Mouse (Mus musculus): ENCODE data around the gene Duxbl3. TPM values are rescaled to one million over a fixed set of nuclear protein-coding genes. Genes with fewer than 3 reads are reported as not detected.

The Duxbl3 gene
- polyA plus RNA-seq, 1 experiment from 2014 or later = 0.20 TPM

DNA sequence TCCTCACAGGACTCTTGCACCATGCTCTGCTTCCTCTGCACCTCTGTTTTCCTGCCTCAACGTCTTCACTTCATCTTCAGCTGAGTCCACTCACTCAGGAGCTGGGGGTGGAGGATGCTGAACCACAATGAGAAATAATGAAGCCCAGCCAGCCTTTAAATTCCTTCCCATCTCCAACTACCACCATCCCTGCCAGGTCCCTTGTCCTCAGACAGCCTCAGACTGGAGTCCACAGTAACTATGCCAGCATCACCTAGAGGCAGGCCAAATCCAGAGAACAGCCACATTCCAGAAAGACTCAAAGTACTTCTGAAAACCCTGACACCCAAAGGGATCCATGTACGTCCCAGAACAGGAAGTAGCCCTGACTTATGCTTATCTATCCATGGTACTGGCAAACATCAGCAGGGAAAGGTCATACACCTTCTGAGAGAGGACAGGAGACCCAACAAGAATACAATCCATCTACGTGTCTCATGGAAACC lies 58.5 kb downstream of the Duxbl3 start:
- H3K27ac ChIP-seq = no peak overlapping the region
- no peak overlapping the region for H3K4me3 ChIP-seq
- WGBS = 38% methylated on average over 3 of the region's 3 CpGs
- no peak overlapping the region for H3K4me2 ChIP-seq
- no peak for ATAC-seq (replicated peaks; ENCODE audit: insufficient number of reproducible peaks, insufficient read depth, low FRiP score, low read depth)
- no peaks in the 10 kb centered on the region for H3K4me1 ChIP-seq (replicated peaks)
- no peak overlapping the region for H3K9ac ChIP-seq
- H3K27me3 ChIP-seq = no peaks in the 10 kb centered on the region
- H3K9me3 ChIP-seq (replicated peaks) = no peaks in the 10 kb centered on the region
- H3K36me3 ChIP-seq = no peaks in the 10 kb centered on the region

Other genes starting within 250 kb of the Duxbl3 start
- 17.0 and 23.9 TPM in 2 replicates for gene Gm9780, start 215.3 kb upstream of the Duxbl3 start, polyA plus RNA-seq (2015; fragmentation: Nextera tagmentation; extraction: Ambion mirVana)
- 15.8 and 21.7 TPM in 2 replicates for gene Tmem254c, start 190.6 kb upstream of the Duxbl3 start, polyA plus RNA-seq (2015; fragmentation: Nextera tagmentation; extraction: Ambion mirVana)
- gene Cphx2, start 176.4 kb upstream of the Duxbl3 start, polyA plus RNA-seq (2015; fragmentation: Nextera tagmentation; extraction: Ambion mirVana) = not detected in 2 replicates
- gene Cphx3, start 175.7 kb upstream of the Duxbl3 start, polyA plus RNA-seq (2015; fragmentation: Nextera tagmentation; extraction: Ambion mirVana) = not detected in 2 replicates
- gene Duxbl2, start 139.6 kb upstream of the Duxbl3 start, polyA plus RNA-seq (2015; fragmentation: Nextera tagmentation; extraction: Ambion mirVana) = 0.94 and 1.4 TPM in 2 replicates
- 19.4 and 20.0 TPM in 2 replicates for gene Plac9b, start 75.5 kb upstream of the Duxbl3 start, polyA plus RNA-seq (2015; fragmentation: Nextera tagmentation; extraction: Ambion mirVana)
- gene Tmem254b, start 50.9 kb upstream of the Duxbl3 start, polyA plus RNA-seq (2015; fragmentation: Nextera tagmentation; extraction: Ambion mirVana) = 20.9 and 23.9 TPM in 2 replicates